Mouse (Mus musculus): ENCODE results near the gene Gtpbp8.

- no peak for TF ChIP-seq CTCF (IDR thresholded peaks at IDR 0.05; ENCODE audit: insufficient read depth, low read length)
- no peak for TF ChIP-seq POLR2A (IDR thresholded peaks at IDR 0.05; ENCODE audit: borderline replicate concordance, extremely low read depth, low read depth, low read length)
Measured at GRCm38 (mm10) chr16:44697473-44698205, 48.5 kb downstream of the Gtpbp8 start.

Measured in lung, adult 2 months (tissue).